Mouse (Mus musculus) G1E-ER4 (cell line): ENCODE results near the gene Nab1. TPM values are rescaled to one million over a fixed set of nuclear protein-coding genes. Genes with fewer than 3 reads are reported as not detected.

Experiments used
- GATA1 ChIP-seq: IDR thresholded peaks from one replicate; pipeline ENCODE4 v1.8.0; 2012; ENCODE audit warnings: low read length, inconsistent platforms
- polyA plus RNA-seq: library from polyadenylated mRNA; stranded (reverse); fragments of >175 nt; gene quantifications from 2 replicates; pipeline ENCODE4 v1.2.3, GENCODE M21; 2012

Nab1 gene
- polyA plus RNA-seq, 1 experiment, result 22.6 TPM

DNA sequence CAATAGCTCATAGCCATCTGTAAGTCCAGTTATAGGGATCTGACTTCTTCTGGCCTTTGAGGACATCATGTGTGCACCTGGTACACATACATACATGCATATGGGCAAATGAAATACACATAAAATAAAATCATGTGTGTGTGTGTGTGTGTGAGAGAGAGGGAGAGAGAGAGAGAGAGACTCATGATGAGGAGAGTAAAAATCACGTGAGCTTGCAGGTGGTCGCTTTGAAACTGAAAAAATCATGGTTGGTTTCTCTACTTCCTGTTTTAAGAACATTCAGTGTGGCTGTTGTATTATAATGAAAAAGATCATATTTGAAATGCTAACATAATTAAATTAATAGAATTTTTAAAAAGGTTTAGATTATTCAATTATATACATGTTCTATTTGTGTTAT is 69.9 kb downstream of the Nab1 start:
- TF ChIP-seq GATA1, result no peak

DNA sequence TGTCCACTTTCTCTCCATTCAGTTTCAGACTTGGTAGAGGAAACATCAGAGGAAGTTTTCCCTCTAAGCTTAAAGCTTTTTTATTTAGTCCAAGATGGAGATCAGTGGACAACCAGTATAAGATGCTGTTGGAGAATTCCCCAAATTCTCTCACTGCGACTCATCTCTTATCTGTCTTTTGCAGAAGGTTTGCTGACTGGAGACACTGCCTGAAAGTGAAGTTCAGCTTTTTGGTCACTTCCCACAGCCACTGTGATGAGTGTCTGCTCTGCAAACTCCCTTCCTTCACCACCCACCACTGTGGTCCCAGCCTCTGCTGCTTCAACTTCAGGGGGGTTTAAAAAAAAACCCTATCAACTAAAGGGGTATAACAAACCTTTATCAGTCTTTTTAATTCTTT is 70.4 kb downstream of the Nab1 start:
- no peak for TF ChIP-seq GATA1

DNA sequence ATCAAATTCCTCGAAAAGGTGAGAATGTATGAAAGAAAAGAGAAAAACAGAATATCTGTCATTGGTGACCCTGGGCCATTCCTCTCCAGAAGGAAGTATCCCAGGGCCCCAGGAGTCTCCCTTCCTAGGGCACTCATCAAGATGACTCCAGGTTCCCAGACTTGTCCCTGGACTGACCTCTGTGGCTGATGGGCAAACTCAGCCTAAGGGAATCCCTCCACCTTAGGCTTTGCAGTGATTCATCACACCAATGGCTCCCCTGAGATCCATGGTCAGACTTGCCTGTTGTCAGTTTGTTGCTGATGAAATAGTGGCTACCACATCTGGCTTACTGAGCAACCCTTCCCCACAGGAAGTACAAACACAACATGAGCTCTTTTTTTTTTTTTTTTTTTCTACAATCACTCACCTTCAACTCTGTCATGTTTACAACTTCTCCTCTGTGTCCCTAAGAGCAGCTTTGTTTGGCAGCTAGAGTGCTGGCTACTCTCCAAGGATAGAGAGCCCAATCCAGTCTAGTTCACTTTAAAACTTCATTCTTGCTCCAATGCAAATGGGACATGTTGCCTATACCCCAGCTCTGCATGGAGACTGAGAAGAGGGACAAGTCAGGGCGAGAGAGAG is 72.5 kb downstream of the Nab1 start:
- no peak for TF ChIP-seq GATA1

DNA sequence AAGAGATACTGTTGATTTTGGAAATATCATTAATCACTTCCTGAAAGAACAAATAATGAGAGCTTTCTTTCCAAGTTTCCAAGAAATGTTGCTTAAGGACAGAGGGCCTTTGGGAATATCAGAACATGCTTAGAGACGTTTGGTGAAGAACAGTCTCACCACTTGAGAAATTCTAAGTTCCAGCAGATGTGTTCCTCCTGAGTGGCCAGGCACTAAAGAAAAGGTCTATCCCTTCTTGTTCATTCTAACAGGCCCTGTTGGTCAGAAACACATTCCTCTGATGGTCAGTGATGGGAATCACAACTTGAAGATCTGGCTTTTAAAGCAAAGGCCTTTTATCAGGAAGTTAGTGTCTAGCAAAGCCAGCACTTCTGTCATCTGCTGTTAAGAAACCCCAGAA is 76.6 kb downstream of the Nab1 start:
- TF ChIP-seq GATA1, result no peak

DNA sequence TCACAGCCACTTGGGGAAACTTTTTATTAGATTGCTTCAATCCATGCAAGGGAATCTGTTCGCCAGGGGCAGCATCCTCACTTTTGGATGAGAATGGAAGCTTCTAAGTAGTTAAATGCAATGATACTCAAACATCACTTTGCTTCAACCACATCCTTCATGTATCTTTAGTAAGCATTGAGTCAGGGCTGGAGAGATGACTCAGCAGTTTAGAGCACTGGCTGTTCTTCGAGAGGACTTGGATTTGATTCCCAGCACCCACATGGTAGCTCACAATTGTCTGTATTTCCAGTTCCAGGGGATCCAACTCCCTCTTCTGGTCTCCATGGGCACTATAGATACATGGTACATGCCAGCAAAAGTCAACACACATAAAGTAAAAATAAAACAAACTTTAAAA is 77.4 kb downstream of the Nab1 start:
- TF ChIP-seq GATA1, result no peak

DNA sequence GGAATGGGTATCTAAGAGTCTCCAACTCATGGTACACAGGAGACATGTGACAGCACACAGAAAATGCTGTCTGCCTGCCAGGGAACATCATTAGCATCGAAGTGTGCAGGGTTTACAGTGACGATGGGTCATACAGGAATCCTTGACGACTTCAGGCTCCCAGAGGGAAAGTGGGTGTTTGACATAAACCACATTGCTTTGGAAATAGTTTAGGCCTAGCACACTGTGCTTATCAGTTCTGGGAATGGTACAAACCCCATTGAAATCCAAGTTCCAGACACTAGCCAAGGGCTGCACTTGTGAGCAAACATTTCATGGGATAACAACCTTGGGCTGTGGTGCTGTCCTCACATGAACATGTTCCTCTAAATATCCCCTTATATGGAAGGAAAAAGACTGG is 78.3 kb downstream of the Nab1 start:
- TF ChIP-seq GATA1, result no peak

DNA sequence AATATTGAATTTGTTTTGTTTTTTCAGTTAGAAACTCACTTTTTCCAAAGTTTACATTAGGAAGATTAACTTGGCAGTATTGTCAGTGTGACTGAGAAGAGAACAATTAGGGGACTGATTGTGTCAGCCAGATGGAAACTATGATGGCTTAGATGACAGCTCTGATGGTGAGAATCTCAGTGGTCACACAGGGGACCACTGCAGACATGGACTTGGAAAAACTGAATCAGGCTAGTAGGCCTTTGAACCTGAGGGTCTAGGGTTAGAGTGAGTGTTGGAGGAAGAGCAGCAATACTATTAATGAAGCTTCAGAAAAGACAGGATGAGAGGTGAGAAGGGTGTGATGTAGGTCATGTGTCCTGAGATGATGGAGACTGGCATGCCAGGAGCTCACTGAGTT is 78.9 kb downstream of the Nab1 start:
- TF ChIP-seq GATA1, result no peak

DNA sequence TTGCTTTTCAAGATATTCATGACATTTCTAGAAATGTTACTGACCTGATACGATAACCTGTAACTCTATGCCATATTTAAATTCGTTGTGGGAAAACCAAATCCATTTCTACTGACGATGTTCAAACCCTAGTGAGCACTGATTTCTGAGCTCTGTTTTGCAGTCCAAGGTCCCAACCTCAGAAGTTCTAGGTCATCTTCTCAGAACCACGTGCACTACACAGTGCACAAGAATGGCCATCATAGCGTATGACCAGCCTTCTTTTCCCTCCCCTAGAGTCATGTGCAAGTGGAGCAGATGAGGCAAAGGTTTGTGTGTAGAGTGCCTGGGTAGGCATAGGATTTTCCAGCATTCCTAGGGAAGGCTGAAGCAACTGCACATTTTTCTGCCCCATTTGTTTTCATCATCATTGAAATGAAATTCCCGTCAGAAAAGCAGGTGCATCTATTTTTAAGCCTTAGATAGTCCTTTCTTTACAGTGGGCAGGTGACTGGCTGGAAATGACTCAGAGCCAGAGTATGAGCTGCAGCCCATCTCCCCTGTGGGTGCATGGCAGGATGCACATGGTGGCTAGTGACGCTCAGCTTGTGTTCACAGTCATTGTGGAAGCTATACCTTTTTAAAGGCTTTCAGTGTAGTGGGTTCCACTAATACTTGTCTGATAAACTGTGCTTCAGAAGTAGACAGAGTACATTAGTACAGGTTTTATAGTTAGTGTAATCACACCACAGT is 81.2 kb downstream of the Nab1 start:
- TF ChIP-seq GATA1, result no peak

Other genes with a start within 250 kb of the Nab1 start
- 0.93 and 1.2 TPM in 2 replicates for gene Nemp2, start 130.0 kb upstream of the Nab1 start, polyA plus RNA-seq
- gene Mfsd6, start 226.8 kb upstream of the Nab1 start, polyA plus RNA-seq, result 0.01 TPM in 1 of 2 replicates, not detected in the other